Comparison of ENCODE assay signal across 12 mouse cellular contexts in the genomic region with DNA sequence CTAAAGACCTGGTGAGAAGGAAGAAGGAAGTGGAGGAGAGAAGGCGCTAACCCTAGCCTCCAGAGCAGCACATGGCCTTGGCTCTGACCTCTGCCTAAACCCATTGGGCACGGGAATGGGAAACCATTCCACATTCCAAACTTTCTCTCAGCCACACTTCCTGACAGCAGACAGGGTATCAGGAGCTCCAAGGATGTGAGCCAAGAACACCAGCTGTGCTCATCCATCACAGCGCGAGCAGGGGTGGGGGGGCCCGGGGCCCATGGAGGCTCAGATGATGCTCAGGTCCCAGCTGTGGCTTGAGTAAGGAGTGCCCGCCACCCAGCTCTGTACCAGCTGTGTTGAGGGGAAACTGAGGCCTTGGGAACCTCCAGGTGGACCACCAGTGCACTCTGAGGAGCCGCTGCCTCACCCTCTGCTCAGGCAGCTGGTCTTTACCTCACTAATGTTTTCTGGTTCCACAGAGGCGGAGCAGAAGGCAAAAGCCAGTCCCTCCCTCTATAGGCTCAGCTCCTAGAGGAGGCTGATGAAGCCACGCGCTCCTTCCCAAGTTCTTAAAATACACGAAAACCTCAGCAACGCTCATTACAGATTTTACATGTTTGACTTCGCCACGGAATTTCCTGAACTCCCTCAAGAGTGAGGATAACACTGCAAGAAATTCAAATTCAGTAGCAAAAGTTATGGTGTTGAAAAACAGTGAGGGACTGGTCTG. TPM values are rescaled to one million over a fixed set of nuclear protein-coding genes. Genes with fewer than 3 reads are reported as not detected.
DNase-seq lines count a peak whose midpoint lies in the region; ATAC-seq and TF ChIP-seq lines count a peak whose summit lies in the region.
"Had no signal": no experiment of that assay in that cellular context is flagged by ENCODE, and none has a peak within 500 bp of the region (broad histone marks: within the 10 kb centered on the region; RNA-seq: fewer than 3 reads in every experiment).

No protein-coding gene starts in this region.

- H3K4me1 ChIP-seq in intestine, embryonic 14.5 days (replicated peaks; ENCODE audit: control insufficient read depth, insufficient read depth, low read length), result peaks cover 16% of the 10 kb centered on the region
- H3K4me1 ChIP-seq in intestine, postnatal 0 days (replicated peaks; ENCODE audit: control insufficient read depth, insufficient read depth, low read length), result no peaks in the 10 kb centered on the region
- peaks cover 12% of the 10 kb centered on the region for H3K4me1 ChIP-seq in midbrain, embryonic 10.5 days
- H3K4me1 ChIP-seq in midbrain, embryonic 11.5 days (ENCODE audit: control insufficient read depth, insufficient read depth, low read length), result no peaks in the 10 kb centered on the region

- no peaks in the 10 kb centered on the region for H3K27me3 ChIP-seq in intestine, embryonic 14.5 days (replicated peaks; ENCODE audit: control insufficient read depth, insufficient read depth, low read length)
- no peaks in the 10 kb centered on the region for H3K27me3 ChIP-seq in intestine, postnatal 0 days (replicated peaks; ENCODE audit: control insufficient read depth, insufficient read depth, low read length)
- no peaks in the 10 kb centered on the region for H3K27me3 ChIP-seq in midbrain, embryonic 10.5 days (ENCODE audit: low read depth, poor library complexity, severe bottlenecking)
- no peaks in the 10 kb centered on the region for H3K27me3 ChIP-seq in midbrain, embryonic 11.5 days (ENCODE audit: control insufficient read depth, insufficient read depth, low read length)

- H3K27ac ChIP-seq in intestine, embryonic 14.5 days (ENCODE audit: low read depth), result peak overlapping the region; percentile 47; the same call in 1 of the 2 replicates
- H3K27ac ChIP-seq in intestine, postnatal 0 days (ENCODE audit: low read depth, low read length), result no peak overlapping the region
- no peak overlapping the region; the same call in 1 of the 2 replicates for H3K27ac ChIP-seq in midbrain, embryonic 10.5 days (replicated peaks)
- no peak overlapping the region for H3K27ac ChIP-seq in midbrain, embryonic 11.5 days (ENCODE audit: low read depth, low read length)

- no peak overlapping the region for H3K4me3 ChIP-seq in intestine, embryonic 14.5 days (ENCODE audit: low read depth, low read length)
- no peak overlapping the region for H3K4me3 ChIP-seq in intestine, postnatal 0 days (ENCODE audit: low read depth, low read length)
- no peak overlapping the region for H3K4me3 ChIP-seq in midbrain, embryonic 10.5 days
- no peak overlapping the region for H3K4me3 ChIP-seq in midbrain, embryonic 11.5 days (ENCODE audit: low read depth, low read length)

- no peaks in the 10 kb centered on the region for H3K9me3 ChIP-seq in intestine, embryonic 14.5 days (ENCODE audit: control insufficient read depth, low read length)
- H3K9me3 ChIP-seq in intestine, postnatal 0 days (ENCODE audit: control insufficient read depth), result no peaks in the 10 kb centered on the region
- H3K9me3 ChIP-seq in midbrain, embryonic 10.5 days (replicated peaks), result no peaks in the 10 kb centered on the region
- no peaks in the 10 kb centered on the region for H3K9me3 ChIP-seq in midbrain, embryonic 11.5 days (ENCODE audit: control insufficient read depth, low read length)

- no peak for DNase-seq in intestine, embryonic 14.5 days (ENCODE audit: low spot score)
- DNase-seq in brain, adult 2 months (ENCODE audit: low read depth, low spot score), result peak; percentile 61
- DNase-seq in gastrocnemius, postnatal 25 days, result peak; percentile 77
- peak; percentile 31 for DNase-seq in lung, postnatal 25 days (ENCODE audit: low spot score)
- no peak for DNase-seq in midbrain, embryonic 10.5 days (ENCODE audit: low spot score)
- no peak for DNase-seq in cerebellum, adult 11-12 months
- no peak for DNase-seq in midbrain, embryonic 11.5 days (ENCODE audit: low spot score, missing footprints)
- DNase-seq: adrenal gland, postnatal 10 days had no signal

- 0 out of 2 replicates have a peak, but pooled peaks have one; percentile 44 for ATAC-seq in intestine, embryonic 14.5 days (replicated peaks; ENCODE audit: low FRiP score, low TSS enrichment, low read depth)
- no peak for ATAC-seq in intestine, postnatal 0 days
- no peak for ATAC-seq in midbrain, embryonic 11.5 days (ENCODE audit: low FRiP score)

- 53% methylated on average over 14 of the region's 14 CpGs for WGBS in intestine, embryonic 14.5 days
- WGBS in intestine, postnatal 0 days, result 62% methylated on average over 14 of the region's 14 CpGs
- 83% methylated on average over 14 of the region's 14 CpGs for WGBS in midbrain, embryonic 10.5 days
- WGBS in midbrain, embryonic 11.5 days, result 80% methylated on average over 14 of the region's 14 CpGs

- no peaks in the 10 kb centered on the region for H3K36me3 ChIP-seq in intestine, embryonic 14.5 days (ENCODE audit: control insufficient read depth, insufficient read depth, low read length)
- no peaks in the 10 kb centered on the region for H3K36me3 ChIP-seq in intestine, postnatal 0 days (ENCODE audit: control insufficient read depth, insufficient read depth)
- 0 out of 2 replicates have a peak, but pooled peaks cover 4% of the 10 kb centered on the region for H3K36me3 ChIP-seq in midbrain, embryonic 10.5 days
- H3K36me3 ChIP-seq in midbrain, embryonic 11.5 days (ENCODE audit: control insufficient read depth, insufficient read depth, low read length), result no peaks in the 10 kb centered on the region

- no peak for TF ChIP-seq CTCF in intestine, postnatal 0 days (IDR thresholded peaks at IDR 0.05; ENCODE audit: low read depth)

- H3K9ac ChIP-seq in intestine, embryonic 14.5 days (ENCODE audit: low read length), result no peak overlapping the region
- H3K9ac ChIP-seq in intestine, postnatal 0 days (ENCODE audit: low read depth, low read length), result no peak overlapping the region
- no peak overlapping the region for H3K9ac ChIP-seq in midbrain, embryonic 11.5 days (ENCODE audit: low read length)

- H3K4me2 ChIP-seq in intestine, embryonic 14.5 days (ENCODE audit: low read length), result no peak overlapping the region
- no peak overlapping the region for H3K4me2 ChIP-seq in intestine, postnatal 0 days (replicated peaks; ENCODE audit: low read depth)
- no peak overlapping the region for H3K4me2 ChIP-seq in midbrain, embryonic 11.5 days

RNA-seq across cellular contexts. Expression of a gene that starts 23.3 kb away (rescaled TPM):
- polyA plus RNA-seq in intestine, embryonic 14.5 days (2014; fragmentation: Nextera tagmentation; extraction: Ambion mirVana), result 50.3 and 56.4 TPM in 2 replicates
- polyA plus RNA-seq in intestine, postnatal 0 days (2015; fragmentation: Nextera tagmentation; extraction: Ambion mirVana), result 26.6 and 27.7 TPM in 2 replicates
- 10 to 100 TPM; 41.2 to 41.7 TPM for total RNA-seq in gastrocnemius, postnatal 25 days (2021)
- 47.8 and 48.9 TPM in 2 replicates for polyA plus RNA-seq in midbrain, embryonic 10.5 days (2016; fragmentation: Nextera tagmentation; extraction: Ambion mirVana)
- polyA plus RNA-seq in midbrain, embryonic 11.5 days (2014; fragmentation: Nextera tagmentation; extraction: Ambion mirVana), result 44.3 and 52.2 TPM in 2 replicates

RNA-seq across cellular contexts. Expression of a gene that starts 27.1 kb away (rescaled TPM):
- polyA plus RNA-seq in intestine, embryonic 14.5 days (2014; fragmentation: Nextera tagmentation; extraction: Ambion mirVana), result 13.6 and 14.0 TPM in 2 replicates
- 4.1 TPM in 2 replicates for polyA plus RNA-seq in intestine, postnatal 0 days (2015; fragmentation: Nextera tagmentation; extraction: Ambion mirVana)
- total RNA-seq in gastrocnemius, postnatal 25 days (2021), result 10 to 100 TPM; 13.8 to 15.1 TPM
- 5.1 and 5.2 TPM in 2 replicates for polyA plus RNA-seq in midbrain, embryonic 10.5 days (2016; fragmentation: Nextera tagmentation; extraction: Ambion mirVana)
- polyA plus RNA-seq in midbrain, embryonic 11.5 days (2014; fragmentation: Nextera tagmentation; extraction: Ambion mirVana), result 4.0 and 4.6 TPM in 2 replicates

RNA-seq across cellular contexts. Expression of a gene that starts 46.5 kb away (rescaled TPM):
- 0.27 and 0.30 TPM in 2 replicates for polyA plus RNA-seq in intestine, embryonic 14.5 days (2014; fragmentation: Nextera tagmentation; extraction: Ambion mirVana)
- not detected in 2 replicates for polyA plus RNA-seq in intestine, postnatal 0 days (2015; fragmentation: Nextera tagmentation; extraction: Ambion mirVana)
- total RNA-seq in gastrocnemius, postnatal 25 days (2021), result not detected
- polyA plus RNA-seq in midbrain, embryonic 10.5 days (2016; fragmentation: Nextera tagmentation; extraction: Ambion mirVana), result 0.22 and 0.36 TPM in 2 replicates
- polyA plus RNA-seq in midbrain, embryonic 11.5 days (2014; fragmentation: Nextera tagmentation; extraction: Ambion mirVana), result 0.12 TPM in 1 of 2 replicates, not detected in the other
- total RNA-seq: adrenal gland, postnatal 10 days; megakaryocyte progenitor cell, adult 5-6 weeks had no signal
- polyA plus RNA-seq: frontal cortex, adult 2 months; testis, adult 2 months had no signal

RNA-seq across cellular contexts. Expression of a gene that starts 58.9 kb away (rescaled TPM):
- 3.3 and 4.2 TPM in 2 replicates for polyA plus RNA-seq in intestine, embryonic 14.5 days (2014; fragmentation: Nextera tagmentation; extraction: Ambion mirVana)
- polyA plus RNA-seq in intestine, postnatal 0 days (2015; fragmentation: Nextera tagmentation; extraction: Ambion mirVana), result 2.1 and 2.2 TPM in 2 replicates
- total RNA-seq in gastrocnemius, postnatal 25 days (2021), result 1 to 10 TPM; 1.9 to 2.4 TPM
- polyA plus RNA-seq in midbrain, embryonic 10.5 days (2016; fragmentation: Nextera tagmentation; extraction: Ambion mirVana), result 7.9 and 8.3 TPM in 2 replicates
- 8.3 and 9.3 TPM in 2 replicates for polyA plus RNA-seq in midbrain, embryonic 11.5 days (2014; fragmentation: Nextera tagmentation; extraction: Ambion mirVana)

Comparison
In these comparisons a context has a peak if more than half of its experiments do, and no peak if none do; other contexts are left out.
1. DNase-seq: peak in brain, adult 2 months (single experiment), gastrocnemius, postnatal 25 days (single experiment) and lung, postnatal 25 days (single experiment); none in intestine, embryonic 14.5 days (single experiment), midbrain, embryonic 10.5 days (single experiment), cerebellum, adult 11-12 months (single experiment) and midbrain, embryonic 11.5 days (single experiment).